In the genomic region with DNA sequence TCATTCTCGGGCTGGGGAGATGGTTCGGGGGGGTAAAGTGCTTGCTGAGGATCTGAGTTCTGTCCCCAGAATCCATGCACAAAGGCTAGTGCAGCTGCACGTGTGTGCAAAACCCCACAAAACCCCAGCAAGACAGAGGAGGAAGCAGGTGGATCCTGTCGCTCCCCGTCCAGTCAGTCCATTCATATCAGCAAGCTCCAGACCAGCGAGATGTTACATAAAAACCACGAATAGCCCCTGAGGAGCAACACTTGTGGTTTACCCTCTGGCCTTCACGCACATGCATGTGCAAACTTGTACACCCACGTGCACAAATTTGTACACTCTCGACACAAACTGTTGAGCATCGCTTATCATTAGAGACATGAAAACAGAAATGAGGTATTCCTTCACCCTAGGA, we compare ENCODE assay signal across 14 mouse cellular contexts. TPM values are rescaled to one million over a fixed set of nuclear protein-coding genes. Genes with fewer than 3 reads are reported as not detected.
A peak's percentile ranks its signal among the peaks of the same experiment; 100 is the strongest.
DNase-seq lines count a peak whose midpoint lies in the region; ATAC-seq lines count a peak whose summit lies in the region.
"Had no signal": no experiment of that assay in that cellular context is flagged by ENCODE, and none has a peak within 500 bp of the region (broad histone marks: within the 10 kb centered on the region; RNA-seq: fewer than 3 reads in every experiment).

No protein-coding gene starts in this region.

- H3K9me3 ChIP-seq in heart, embryonic 14.5 days (ENCODE audit: control insufficient read depth, low read length), result no peaks in the 10 kb centered on the region
- no peaks in the 10 kb centered on the region for H3K9me3 ChIP-seq in liver, embryonic 16.5 days (replicated peaks; ENCODE audit: control insufficient read depth, low read length)
- no peaks in the 10 kb centered on the region for H3K9me3 ChIP-seq in kidney, embryonic 14.5 days (ENCODE audit: control insufficient read depth, low read length)
- H3K9me3 ChIP-seq: embryonic facial prominence, embryonic 12.5 days; forebrain, embryonic 12.5 days had no signal

- H3K27ac ChIP-seq in heart, embryonic 14.5 days (replicated peaks in 1 of 2; ENCODE audit: control insufficient read depth in 1 of 2, insufficient read depth in 1 of 2, low read depth in 2 of 2, low read length in 2 of 2), result peak overlapping the region; percentile 61 to 98
- H3K27ac ChIP-seq in liver, embryonic 16.5 days (ENCODE audit: low read length), result no peak overlapping the region
- H3K27ac ChIP-seq in kidney, embryonic 14.5 days (ENCODE audit: low read depth, low read length), result no peak overlapping the region
- H3K27ac ChIP-seq: embryonic facial prominence, embryonic 12.5 days; forebrain, embryonic 12.5 days had no signal

- 0 out of 4 replicates have a peak overlapping the region, but pooled peaks of 1 of the 2 experiments have one; percentile 75 for H3K4me3 ChIP-seq in heart, embryonic 14.5 days (ENCODE audit: control insufficient read depth in 1 of 2, insufficient read depth in 1 of 2, low read depth in 1 of 2, low read length in 2 of 2)
- H3K4me3 ChIP-seq in liver, embryonic 16.5 days (ENCODE audit: low read depth, low read length), result no peak overlapping the region
- no peak overlapping the region for H3K4me3 ChIP-seq in kidney, embryonic 14.5 days (ENCODE audit: low read length)
- H3K4me3 ChIP-seq: embryonic facial prominence, embryonic 12.5 days; forebrain, embryonic 12.5 days had no signal

- intact Hi-C loops in heart, postnatal 14 days (cut with DNase I), result loop anchor here (1.0 to 10.0 kb wide), 5 partner anchors 62 to 935 kb away; a partner anchor contains a TSS

- peak overlapping the region; percentile 73 for H3K4me2 ChIP-seq in heart, embryonic 14.5 days (ENCODE audit: low read length)
- peak overlapping the region; percentile 93; the same call in 1 of the 2 replicates for H3K4me2 ChIP-seq in liver, embryonic 16.5 days (ENCODE audit: low read depth, low read length)
- H3K4me2 ChIP-seq in kidney, embryonic 14.5 days (replicated peaks; ENCODE audit: low read depth, low read length), result no peak overlapping the region
- H3K4me2 ChIP-seq: embryonic facial prominence, embryonic 12.5 days; forebrain, embryonic 12.5 days; midbrain, embryonic 11.5 days had no signal

- WGBS in heart, embryonic 14.5 days, result 53% methylated on average over 11 of the region's 11 CpGs
- 14% methylated on average over 11 of the region's 11 CpGs for WGBS in liver, embryonic 16.5 days (ENCODE audit: insufficient replicate concordance)
- 75% methylated on average over 11 of the region's 11 CpGs for WGBS in kidney, embryonic 14.5 days

- no peaks in the 10 kb centered on the region for H3K27me3 ChIP-seq in heart, embryonic 14.5 days (ENCODE audit: control insufficient read depth, insufficient read depth, low read length)
- H3K27me3 ChIP-seq in liver, embryonic 16.5 days (ENCODE audit: control insufficient read depth, insufficient read depth, low read depth, low read length), result no peaks in the 10 kb centered on the region
- no peaks in the 10 kb centered on the region for H3K27me3 ChIP-seq in kidney, embryonic 14.5 days (ENCODE audit: control insufficient read depth, insufficient read depth, low read length)
- H3K27me3 ChIP-seq: embryonic facial prominence, embryonic 12.5 days; forebrain, embryonic 12.5 days had no signal

- H3K9ac ChIP-seq in heart, embryonic 14.5 days (ENCODE audit: low read length), result peak overlapping the region; percentile 35
- H3K9ac ChIP-seq in liver, embryonic 16.5 days (ENCODE audit: low read depth, low read length), result no peak overlapping the region
- H3K9ac ChIP-seq in kidney, embryonic 14.5 days (ENCODE audit: low read depth, low read length), result no peak overlapping the region
- H3K9ac ChIP-seq: embryonic facial prominence, embryonic 12.5 days; forebrain, embryonic 12.5 days had no signal

- DNase-seq in heart, postnatal 14 days, result no peak
- DNase-seq in A20 (ENCODE audit: low read depth, low spot score), result peak; percentile 67
- DNase-seq in c-Kit-positive CD71-positive TER-119-positive erythroid progenitor cells, embryonic 14.5 days (ENCODE audit: low spot score), result no peak
- DNase-seq: cerebellum, adult 8-10 months; kidney, postnatal 10 days; layer of hippocampus, postnatal 36 days had no signal

- no peak for ATAC-seq in heart, embryonic 14.5 days (ENCODE audit: insufficient number of reproducible peaks, insufficient read depth, low FRiP score, low read depth)
- ATAC-seq in granulocyte monocyte progenitor cell, adult 5-6 weeks (replicated peaks; ENCODE audit: poor library complexity, severe bottlenecking), result peak; percentile 49
- no peak for ATAC-seq in liver, embryonic 16.5 days (ENCODE audit: low read depth)
- no peak for ATAC-seq in kidney, embryonic 14.5 days (ENCODE audit: low FRiP score, low TSS enrichment)
- ATAC-seq: hindbrain, embryonic 16.5 days had no signal

- H3K4me1 ChIP-seq in heart, embryonic 14.5 days (ENCODE audit: control insufficient read depth in 2 of 2, insufficient read depth in 2 of 2, low read length in 2 of 2), result peaks cover 13 to 24% of the 10 kb centered on the region in 2 experiments
- peaks cover 25% of the 10 kb centered on the region for H3K4me1 ChIP-seq in liver, embryonic 16.5 days (ENCODE audit: control insufficient read depth, low read depth, low read length)
- H3K4me1 ChIP-seq in kidney, embryonic 14.5 days (ENCODE audit: control insufficient read depth, insufficient read depth, low read length), result no peaks in the 10 kb centered on the region; the same call in 1 of the 2 replicates

- H3K36me3 ChIP-seq in heart, embryonic 14.5 days (ENCODE audit: control insufficient read depth, insufficient read depth, low read length), result peaks cover 34% of the 10 kb centered on the region
- H3K36me3 ChIP-seq in liver, embryonic 16.5 days (ENCODE audit: control insufficient read depth, insufficient read depth), result peaks cover 7% of the 10 kb centered on the region
- peaks cover 10% of the 10 kb centered on the region; the same call in 1 of the 2 replicates for H3K36me3 ChIP-seq in kidney, embryonic 14.5 days (ENCODE audit: control insufficient read depth, insufficient read depth, low read length)
- H3K36me3 ChIP-seq: forebrain, embryonic 12.5 days had no signal

RNA-seq across cellular contexts. Expression of a gene that starts 2.7 kb away (rescaled TPM):
- polyA plus RNA-seq in heart, embryonic 14.5 days (2014; fragmentation: Nextera tagmentation; extraction: Ambion mirVana), result 72.1 and 78.3 TPM in 2 replicates
- 10 to 100 TPM; 51.9 to 58.6 TPM for total RNA-seq in heart, postnatal 14 days (2021)
- 19.1 and 20.5 TPM in 2 replicates for total RNA-seq in granulocyte monocyte progenitor cell, adult 5-6 weeks (2014; fragmentation: Nextera tagmentation)
- total RNA-seq in granulocyte monocyte progenitor cell, adult 5-6 weeks (2017), result 37.4 and 37.8 TPM in 2 replicates
- polyA plus RNA-seq in liver, embryonic 16.5 days (2015; fragmentation: Nextera tagmentation; extraction: Ambion mirVana), result 21.8 and 22.8 TPM in 2 replicates
- 32.7 and 47.0 TPM in 2 replicates for polyA plus RNA-seq in kidney, embryonic 14.5 days (2014; fragmentation: Nextera tagmentation; extraction: Ambion mirVana)

RNA-seq across cellular contexts. Expression of a gene that starts 34.8 kb away (rescaled TPM):
- 15.7 and 21.0 TPM in 2 replicates for polyA plus RNA-seq in heart, embryonic 14.5 days (2014; fragmentation: Nextera tagmentation; extraction: Ambion mirVana)
- 1 to 10 TPM; 8.9 to 9.0 TPM for total RNA-seq in heart, postnatal 14 days (2021)
- 0.97 and 1.8 TPM in 2 replicates for total RNA-seq in granulocyte monocyte progenitor cell, adult 5-6 weeks (2014; fragmentation: Nextera tagmentation)
- total RNA-seq in granulocyte monocyte progenitor cell, adult 5-6 weeks (2017), result 0.73 and 2.1 TPM in 2 replicates
- 8.2 and 9.4 TPM in 2 replicates for polyA plus RNA-seq in liver, embryonic 16.5 days (2015; fragmentation: Nextera tagmentation; extraction: Ambion mirVana)
- 15.4 and 24.8 TPM in 2 replicates for polyA plus RNA-seq in kidney, embryonic 14.5 days (2014; fragmentation: Nextera tagmentation; extraction: Ambion mirVana)

Comparison
In these comparisons a context has a peak if more than half of its experiments do, and no peak if none do; other contexts are left out.
1. H3K27ac ChIP-seq: peak in heart, embryonic 14.5 days (2 of 2); none in liver, embryonic 16.5 days (single experiment) and kidney, embryonic 14.5 days (single experiment).